Mouse (Mus musculus): Measurements from ENCODE around the gene Top1.

- no peak for TF ChIP-seq USF1 (IDR thresholded peaks at IDR 0.05; ENCODE audit: low read depth, low read length)
- TF ChIP-seq EP300 (IDR thresholded peaks at IDR 0.05; ENCODE audit: low read length) = no peak
- no peak for TF ChIP-seq POLR2A (IDR thresholded peaks at IDR 0.05; ENCODE audit: low read depth, low read length)
- no peak for TF ChIP-seq SMC3 (IDR thresholded peaks at IDR 0.05; ENCODE audit: low read depth, low read length)
- no peak for TF ChIP-seq RCOR1 (conservative IDR thresholded peaks at IDR 0.05; ENCODE audit: low read depth, low read length)
- no peak for TF ChIP-seq ETS1 (conservative IDR thresholded peaks at IDR 0.05; ENCODE audit: low read depth, low read length)
- TF ChIP-seq TBP (conservative IDR thresholded peaks at IDR 0.05; ENCODE audit: low read depth, low read length) = no peak
- TF ChIP-seq CTCF (conservative IDR thresholded peaks at IDR 0.05 in 1 of 2, IDR thresholded peaks at IDR 0.05 in 1 of 2; ENCODE audit: low read depth in 2 of 2, low read length in 2 of 2) = no peak
- TF ChIP-seq ZMIZ1 (IDR thresholded peaks at IDR 0.05; ENCODE audit: low read depth, low read length) = no peak
- TF ChIP-seq MYC (IDR thresholded peaks at IDR 0.05; ENCODE audit: low read depth, low read length) = no peak
- TF ChIP-seq E2F4 (IDR thresholded peaks at IDR 0.05; ENCODE audit: insufficient replicate concordance, low read depth, low read length) = no peak
- TF ChIP-seq TCF12 (IDR thresholded peaks at IDR 0.05; ENCODE audit: low read depth, low read length) = no peak
- no peak for TF ChIP-seq KAT2A (IDR thresholded peaks at IDR 0.05; ENCODE audit: insufficient replicate concordance, low read length)
Measured at GRCm38 (mm10) chr2:160610012-160610411, 35.7 kb upstream of the Top1 start.

Data from CH12.LX (cell line).